Mouse (Mus musculus): ENCODE measurements at regions not wholly inside any gene's neighbourhood (a gene's known extent, or its start where the extent isn't known, plus 50 kb on each side); places are given as distances from the start of the nearest gene placed in this dataset.

GRCm38 (mm10) chr1:184126909-184127308 lies 92.8 kb upstream of the 1700056E22Rik start:
- WGBS: 87% methylated on average over 3 of the region's 3 CpGs
- no peaks in the 10 kb centered on the region for H3K4me1 ChIP-seq

More at GRCm38 (mm10) chr1:184126909-184127308, 92.8 kb upstream of the 1700056E22Rik start:
- H3K4me3 ChIP-seq: no peak overlapping the region
- no peak overlapping the region for H3K9ac ChIP-seq (replicated peaks)
- H3K27ac ChIP-seq (replicated peaks): no peak overlapping the region
- H3K27me3 ChIP-seq: no peaks in the 10 kb centered on the region
- H3K36me3 ChIP-seq: no peaks in the 10 kb centered on the region
- H3K9me3 ChIP-seq: 0 out of 2 replicates have a peak, but pooled peaks cover 3% of the 10 kb centered on the region
- no peak for ATAC-seq (ENCODE audit: low FRiP score, low read depth)
- no peak overlapping the region for H3K4me2 ChIP-seq (replicated peaks)

All from midbrain, embryonic 12.5 days (tissue).